Mouse (Mus musculus) cerebellum, adult 2 months (tissue): Measurements from ENCODE around the gene Cdr2.

ENCODE experiments used
- CTCF ChIP-seq: fragments of 200-500 bp; IDR thresholded peaks from 2 replicates; pipeline ENCODE4 v1.5.1; 2011; ENCODE audit warnings: low read depth, mild to moderate bottlenecking, control low read depth, low read length, moderate library complexity, borderline replicate concordance; ENCODE audit not compliant: insufficient read depth
- POLR2A ChIP-seq: fragments of 200-500 bp; IDR thresholded peaks from 2 replicates; pipeline ENCODE4 v1.6.1; 2011; ENCODE audit warnings: low read length, control low read depth, borderline replicate concordance; ENCODE audit not compliant: insufficient read depth

DNA sequence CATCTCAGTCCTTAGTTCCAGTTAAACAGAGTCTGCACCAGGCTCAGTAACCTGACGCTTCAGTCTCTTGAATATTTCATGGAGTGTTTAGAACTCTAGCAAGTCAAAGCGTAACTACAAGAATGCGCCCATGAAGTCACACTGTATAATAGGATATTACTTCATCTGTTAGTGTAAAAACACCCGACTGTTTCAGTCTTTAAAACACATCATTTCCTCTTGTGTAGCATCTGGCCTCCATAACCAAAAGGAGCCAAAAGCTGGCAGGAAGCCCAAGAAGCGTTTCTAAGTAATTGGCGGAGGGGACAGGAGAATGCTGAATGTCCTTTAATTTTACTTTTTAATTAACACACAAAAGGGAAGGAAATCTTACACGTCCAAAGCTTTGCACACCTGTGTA, 5.0 kb downstream of the Cdr2 start:
- TF ChIP-seq CTCF (no peak), POLR2A (no peak)
